Mouse (Mus musculus) adrenal gland, adult 8-10 months (tissue): Measurements from ENCODE around the gene Plekhh1. TPM values are rescaled to one million over a fixed set of nuclear protein-coding genes. Genes with fewer than 3 reads are reported as not detected.

ENCODE experiments used
- DNase-seq: peaks from one replicate; pipeline ENCODE4 v3.0.0; 2022
- total RNA-seq, 4 experiments: library from RNA; stranded (reverse); gene quantifications; 2 replicates each; pipeline ENCODE4 v1.2.4; 2022

Plekhh1 gene
- total RNA-seq, 4 experiments from 2014 or later, result 2.6 to 6.1 (median 4.3) TPM

- DNase-seq, result no peak
These were observed 5.4 kb downstream of the Plekhh1 start for GRCm38 (mm10) chr12:79034331-79034730.

- no peak for DNase-seq
These were observed 6.4 kb downstream of the Plekhh1 start for GRCm38 (mm10) chr12:79035349-79035748.

GRCm38 (mm10) chr12:79039708-79040107, 10.7 kb downstream of the Plekhh1 start:
- DNase-seq, result no peak

GRCm38 (mm10) chr12:79040201-79040827, 11.4 kb downstream of the Plekhh1 start:
- DNase-seq, result no peak

- no peak for DNase-seq
These were observed 12.5 kb downstream of the Plekhh1 start for GRCm38 (mm10) chr12:79041436-79041835.

GRCm38 (mm10) chr12:79044668-79045067, 15.7 kb downstream of the Plekhh1 start:
- DNase-seq, result no peak

- no peak for DNase-seq
These were observed 17.2 kb downstream of the Plekhh1 start for GRCm38 (mm10) chr12:79046171-79046570.

- DNase-seq, result no peak
These were observed 18.2 kb downstream of the Plekhh1 start for GRCm38 (mm10) chr12:79047203-79047602.

GRCm38 (mm10) chr12:79048898-79049297, 19.9 kb downstream of the Plekhh1 start:
- no peak for DNase-seq

- DNase-seq, result no peak
These were observed 20.8 kb downstream of the Plekhh1 start for GRCm38 (mm10) chr12:79049807-79050206.

GRCm38 (mm10) chr12:79050545-79051212, 21.7 kb downstream of the Plekhh1 start:
- DNase-seq, result no peak

- DNase-seq, result no peak
These were observed 23.1 kb downstream of the Plekhh1 start for GRCm38 (mm10) chr12:79052073-79052472.

- no peak for DNase-seq
These were observed 26.3 kb downstream of the Plekhh1 start for GRCm38 (mm10) chr12:79055276-79055675.

- no peak for DNase-seq
These were observed 30.6 kb downstream of the Plekhh1 start for GRCm38 (mm10) chr12:79059573-79059972.

- DNase-seq, result no peak
These were observed 31.2 kb downstream of the Plekhh1 start for GRCm38 (mm10) chr12:79060134-79060533.

GRCm38 (mm10) chr12:79060766-79061652, 32.0 kb downstream of the Plekhh1 start:
- DNase-seq, result no peak

GRCm38 (mm10) chr12:79064451-79064850, 35.5 kb downstream of the Plekhh1 start:
- DNase-seq, result no peak

- no peak for DNase-seq
These were observed 37.5 kb downstream of the Plekhh1 start for GRCm38 (mm10) chr12:79066431-79066830.

- DNase-seq, result no peak
These were observed 38.6 kb downstream of the Plekhh1 start for GRCm38 (mm10) chr12:79067526-79067925.

- DNase-seq, result no peak
These were observed 39.3 kb downstream of the Plekhh1 start for GRCm38 (mm10) chr12:79068306-79068705.

GRCm38 (mm10) chr12:79069187-79069608, 40.2 kb downstream of the Plekhh1 start:
- DNase-seq, result no peak

GRCm38 (mm10) chr12:79069916-79070315, 41.0 kb downstream of the Plekhh1 start:
- no peak for DNase-seq

- DNase-seq, result no peak
These were observed 41.9 kb downstream of the Plekhh1 start for GRCm38 (mm10) chr12:79070736-79071333.
